Mouse (Mus musculus): Measurements from ENCODE around the gene Itfg2. TPM values are rescaled to one million over a fixed set of nuclear protein-coding genes. Genes with fewer than 3 reads are reported as not detected.

Gene Itfg2
- polyA plus RNA-seq, 1 experiment from 2014 or later: 39.3 TPM

- Histone ChIP-seq H3K9ac (replicated peaks) (no peak overlapping the region), H3K27ac (no peak overlapping the region), H3K27me3 (no peaks in the 10 kb centered on the region), H3K4me1 (replicated peaks) (no peaks in the 10 kb centered on the region), H3K4me2 (no peak overlapping the region), H3K36me3 (peaks cover 90% of the 10 kb centered on the region), H3K9me3 (no peaks in the 10 kb centered on the region), H3K4me3 (replicated peaks) (no peak overlapping the region)
- 97% methylated on average over 13 of the region's 13 CpGs for WGBS
- 0 out of 2 replicates have a peak, but pooled peaks have one; percentile 7 for ATAC-seq (ENCODE audit: insufficient number of reproducible peaks, insufficient read depth, low FRiP score, low TSS enrichment, low read depth)
Observed at GRCm38 (mm10) chr6:128410305-128410704, 14.4 kb downstream of the Itfg2 start.

- Histone ChIP-seq H3K9me3 (no peaks in the 10 kb centered on the region), H3K4me2 (no peak overlapping the region), H3K4me1 (replicated peaks) (no peaks in the 10 kb centered on the region), H3K9ac (replicated peaks) (no peak overlapping the region), H3K36me3 (peaks cover 84% of the 10 kb centered on the region), H3K4me3 (replicated peaks) (no peak overlapping the region), H3K27me3 (no peaks in the 10 kb centered on the region), H3K27ac (no peak overlapping the region)
- 88% methylated on average over 7 of the region's 7 CpGs for WGBS
- no peak for ATAC-seq (ENCODE audit: insufficient number of reproducible peaks, insufficient read depth, low FRiP score, low TSS enrichment, low read depth)
Observed at GRCm38 (mm10) chr6:128408544-128409125, 16.1 kb downstream of the Itfg2 start.

- no peak overlapping the region for H3K9ac ChIP-seq (replicated peaks)
- WGBS: 59% methylated on average over 5 of the region's 5 CpGs
- H3K27ac ChIP-seq: no peak overlapping the region
- H3K36me3 ChIP-seq: peaks cover 46% of the 10 kb centered on the region
- H3K4me1 ChIP-seq (replicated peaks): peaks cover 7% of the 10 kb centered on the region; the same call in 1 of the 2 replicates
- H3K4me3 ChIP-seq (replicated peaks): no peak overlapping the region
- H3K9me3 ChIP-seq: no peaks in the 10 kb centered on the region
- ATAC-seq (ENCODE audit: insufficient number of reproducible peaks, insufficient read depth, low FRiP score, low TSS enrichment, low read depth): no peak
- no peaks in the 10 kb centered on the region for H3K27me3 ChIP-seq
- H3K4me2 ChIP-seq: no peak overlapping the region
Observed at GRCm38 (mm10) chr6:128404708-128405107, 20.0 kb downstream of the Itfg2 start.

GRCm38 (mm10) chr6:128399421-128400185, 25.1 kb downstream of the Itfg2 start:
- H3K9me3 ChIP-seq: no peaks in the 10 kb centered on the region
- peak overlapping the region; percentile 22; the same call in 1 of the 2 replicates for H3K4me3 ChIP-seq (replicated peaks)
- H3K36me3 ChIP-seq: peaks cover under 1% of the 10 kb centered on the region; the same call in 1 of the 2 replicates
- peak overlapping the region; percentile 48; the same call in 1 of the 2 replicates for H3K9ac ChIP-seq (replicated peaks)
- H3K4me1 ChIP-seq (replicated peaks): peaks cover 10% of the 10 kb centered on the region; the same call in 1 of the 2 replicates
- H3K27ac ChIP-seq: peak overlapping the region; percentile 57
- H3K4me2 ChIP-seq: peak overlapping the region; percentile 43
- peak; percentile 68; the same call in 1 of the 2 replicates for ATAC-seq (ENCODE audit: insufficient number of reproducible peaks, insufficient read depth, low FRiP score, low TSS enrichment, low read depth)
- H3K27me3 ChIP-seq: no peaks in the 10 kb centered on the region
- WGBS: 48% methylated on average over 21 of the region's 21 CpGs

- Histone ChIP-seq H3K9me3 (no peaks in the 10 kb centered on the region), H3K9ac (replicated peaks) (peak within 1 kb of the TSS; percentile 48; the same call in 1 of the 2 replicates), H3K27ac (peak within 1 kb of the TSS; percentile 57), H3K4me2 (peak within 1 kb of the TSS; percentile 43), H3K4me3 (replicated peaks) (peak within 1 kb of the TSS; percentile 22; the same call in 1 of the 2 replicates), H3K36me3 (no peaks in the 10 kb centered on the region), H3K4me1 (replicated peaks) (peaks cover 10% of the 10 kb centered on the region; the same call in 1 of the 2 replicates), H3K27me3 (no peaks in the 10 kb centered on the region)
- no peak for ATAC-seq (ENCODE audit: insufficient number of reproducible peaks, insufficient read depth, low FRiP score, low TSS enrichment, low read depth)
- WGBS: 74% methylated on average over 3 of the region's 3 CpGs
Observed at GRCm38 (mm10) chr6:128398996-128399395, 25.7 kb downstream of the Itfg2 start, which contains the start of gene Nrip2. TSS of gene Nrip2 (plus strand) at chr6:128399296.

- peaks cover 10% of the 10 kb centered on the region; the same call in 1 of the 2 replicates for H3K4me1 ChIP-seq (replicated peaks)
- H3K27ac ChIP-seq: no peak overlapping the region
- no peak for ATAC-seq (ENCODE audit: insufficient number of reproducible peaks, insufficient read depth, low FRiP score, low TSS enrichment, low read depth)
- H3K27me3 ChIP-seq: no peaks in the 10 kb centered on the region
- H3K9ac ChIP-seq (replicated peaks): no peak overlapping the region
- 80% methylated on average over 7 of the region's 7 CpGs for WGBS
- H3K36me3 ChIP-seq: no peaks in the 10 kb centered on the region
- H3K9me3 ChIP-seq: no peaks in the 10 kb centered on the region
- H3K4me3 ChIP-seq (replicated peaks): no peak overlapping the region
- H3K4me2 ChIP-seq: no peak overlapping the region
Observed at GRCm38 (mm10) chr6:128397574-128398261, 27.0 kb downstream of the Itfg2 start.

- WGBS: 64% methylated on average over 1 of the region's 1 CpGs
- no peak overlapping the region for H3K27ac ChIP-seq
- no peak for ATAC-seq (ENCODE audit: insufficient number of reproducible peaks, insufficient read depth, low FRiP score, low TSS enrichment, low read depth)
- H3K9ac ChIP-seq (replicated peaks): no peak overlapping the region
- no peaks in the 10 kb centered on the region for H3K9me3 ChIP-seq
- no peaks in the 10 kb centered on the region for H3K4me1 ChIP-seq (replicated peaks)
- H3K4me3 ChIP-seq (replicated peaks): no peak overlapping the region
- H3K27me3 ChIP-seq: no peaks in the 10 kb centered on the region
- no peaks in the 10 kb centered on the region for H3K36me3 ChIP-seq
- H3K4me2 ChIP-seq: no peak overlapping the region
Observed at GRCm38 (mm10) chr6:128390683-128391082, 34.0 kb downstream of the Itfg2 start.

- no peaks in the 10 kb centered on the region for H3K36me3 ChIP-seq
- ATAC-seq (ENCODE audit: insufficient number of reproducible peaks, insufficient read depth, low FRiP score, low TSS enrichment, low read depth): no peak; the same call in 1 of the 2 replicates
- no peaks in the 10 kb centered on the region for H3K4me1 ChIP-seq (replicated peaks)
- 88% methylated on average over 1 of the region's 1 CpGs for whole genome bisulfite sequencing
- H3K4me2 ChIP-seq: no peak overlapping the region
- H3K4me3 ChIP-seq (replicated peaks): no peak overlapping the region
- no peak overlapping the region for H3K9ac ChIP-seq (replicated peaks)
- H3K27me3 ChIP-seq: no peaks in the 10 kb centered on the region
- no peaks in the 10 kb centered on the region for H3K9me3 ChIP-seq
- H3K27ac ChIP-seq: no peak overlapping the region
Observed at GRCm38 (mm10) chr6:128389185-128389584, 35.5 kb downstream of the Itfg2 start.

GRCm38 (mm10) chr6:128385026-128385425, 39.7 kb downstream of the Itfg2 start:
- H3K9me3 ChIP-seq: no peaks in the 10 kb centered on the region
- H3K9ac ChIP-seq (replicated peaks): no peak overlapping the region
- no peak overlapping the region for H3K4me3 ChIP-seq (replicated peaks)
- H3K36me3 ChIP-seq: no peaks in the 10 kb centered on the region
- WGBS: 86% methylated on average over 1 of the region's 1 CpGs
- no peak for ATAC-seq (ENCODE audit: insufficient number of reproducible peaks, insufficient read depth, low FRiP score, low TSS enrichment, low read depth)
- no peak overlapping the region for H3K27ac ChIP-seq
- no peak overlapping the region for H3K4me2 ChIP-seq
- no peaks in the 10 kb centered on the region for H3K4me1 ChIP-seq (replicated peaks)
- H3K27me3 ChIP-seq: no peaks in the 10 kb centered on the region

GRCm38 (mm10) chr6:128383752-128384151, 41.0 kb downstream of the Itfg2 start:
- Histone ChIP-seq H3K27me3 (no peaks in the 10 kb centered on the region), H3K4me2 (no peak overlapping the region), H3K9me3 (no peaks in the 10 kb centered on the region), H3K36me3 (no peaks in the 10 kb centered on the region), H3K9ac (replicated peaks) (no peak overlapping the region), H3K4me3 (replicated peaks) (no peak overlapping the region), H3K4me1 (replicated peaks) (no peaks in the 10 kb centered on the region), H3K27ac (no peak overlapping the region)
- WGBS: 81% methylated on average over 7 of the region's 7 CpGs
- no peak for ATAC-seq (ENCODE audit: insufficient number of reproducible peaks, insufficient read depth, low FRiP score, low TSS enrichment, low read depth)

GRCm38 (mm10) chr6:128381254-128381653, 43.5 kb downstream of the Itfg2 start:
- Histone ChIP-seq H3K4me1 (replicated peaks) (no peaks in the 10 kb centered on the region), H3K9ac (replicated peaks) (no peak overlapping the region), H3K36me3 (peaks cover 8% of the 10 kb centered on the region), H3K27ac (no peak overlapping the region), H3K4me2 (no peak overlapping the region), H3K9me3 (no peaks in the 10 kb centered on the region), H3K27me3 (no peaks in the 10 kb centered on the region), H3K4me3 (replicated peaks) (no peak overlapping the region)
- 67% methylated on average over 3 of the region's 3 CpGs for WGBS
- ATAC-seq (ENCODE audit: insufficient number of reproducible peaks, insufficient read depth, low FRiP score, low TSS enrichment, low read depth): no peak
